Mouse (Mus musculus): Measurements from ENCODE around the gene Tbc1d2. TPM values are rescaled to one million over a fixed set of nuclear protein-coding genes. Genes with fewer than 3 reads are reported as not detected.

Gene Tbc1d2
- polyA plus RNA-seq (2015; fragmentation: Nextera tagmentation; extraction: Ambion mirVana), result 2.9 and 3.1 TPM in 2 replicates

DNA sequence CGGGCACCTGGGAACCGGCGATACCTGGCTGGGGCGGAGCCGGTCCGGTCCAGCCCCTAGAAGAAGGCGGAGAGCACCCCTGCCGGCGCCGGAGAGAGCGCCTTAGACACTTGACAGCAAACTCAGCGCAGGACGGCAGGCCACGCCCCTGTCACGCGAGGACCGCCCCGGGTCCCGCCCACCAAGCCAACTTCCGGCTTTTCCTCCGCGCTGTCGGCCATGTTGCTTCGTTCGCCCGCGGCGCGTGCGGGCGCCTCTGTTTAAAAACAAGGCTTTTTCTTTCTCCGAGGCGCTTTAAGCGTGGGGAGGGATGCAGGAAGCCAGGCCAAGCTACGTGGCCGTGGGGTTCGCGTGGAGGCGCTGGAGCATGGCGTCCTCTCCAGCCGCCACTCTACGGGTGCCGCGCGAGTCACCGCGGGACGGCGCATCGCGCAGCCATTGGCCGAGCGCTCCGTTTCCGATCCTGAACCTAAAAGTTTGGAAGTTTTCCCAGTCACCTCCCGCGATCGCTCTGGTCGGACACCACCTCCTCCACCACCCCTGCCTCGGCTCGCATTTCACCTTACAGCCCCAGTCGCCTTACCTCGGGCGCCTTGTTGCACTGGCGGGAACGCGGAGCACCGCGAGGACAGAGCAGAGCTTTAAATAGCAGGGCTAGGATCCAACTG lies at the start of gene Tbc1d2:
TSS of gene Tbc1d2 (minus strand) at position 124 of the 668 bp plus-strand sequence.
- Histone ChIP-seq H3K9me3 (replicated peaks; ENCODE audit: control insufficient read depth, low read length) (no peaks in the 10 kb centered on the region), H3K27me3 (ENCODE audit: control insufficient read depth, insufficient read depth, low read length) (peaks cover 6% of the 10 kb centered on the region; the same call in 1 of the 2 replicates), H3K9ac (ENCODE audit: low read length) (peak within 1 kb of the TSS; percentile 76), H3K36me3 (ENCODE audit: control insufficient read depth, insufficient read depth, low read length) (no peaks in the 10 kb centered on the region), H3K4me1 (ENCODE audit: control insufficient read depth, insufficient read depth, low read length) (peaks cover 5% of the 10 kb centered on the region; the same call in 1 of the 2 replicates), H3K4me3 (replicated peaks; ENCODE audit: low read length) (peak within 1 kb of the TSS; percentile 58), H3K4me2 (ENCODE audit: low read depth, low read length) (peak within 1 kb of the TSS; percentile 96), H3K27ac (ENCODE audit: low read length) (peak within 1 kb of the TSS; percentile 79)
- peak; percentile 98 for ATAC-seq (ENCODE audit: insufficient read depth, low FRiP score)
- under 1% methylated on average over 69 of the region's 69 CpGs for WGBS

DNA sequence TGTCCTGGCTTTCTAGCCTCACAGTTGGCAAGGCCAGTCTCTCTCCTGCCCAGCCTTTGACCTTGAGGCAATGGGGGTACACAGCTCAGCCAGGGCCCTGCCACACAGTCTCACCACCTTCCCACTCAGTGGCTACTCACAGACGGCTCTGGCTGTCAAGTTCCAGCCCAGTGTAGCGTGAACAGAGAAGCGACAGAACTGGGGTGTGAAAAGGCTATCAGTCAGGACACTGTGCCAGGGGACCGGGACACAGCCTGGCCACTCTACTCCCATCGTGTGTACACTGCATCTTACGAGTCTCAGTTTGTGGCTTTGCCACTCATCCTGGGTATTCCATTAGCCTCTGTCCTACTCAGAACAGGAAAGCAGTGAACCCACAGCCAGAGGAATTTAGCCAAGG lies 46.5 kb upstream of the Tbc1d2 start:
- H3K36me3 ChIP-seq (ENCODE audit: control insufficient read depth, insufficient read depth, low read length), result no peaks in the 10 kb centered on the region
- no peak for ATAC-seq (ENCODE audit: insufficient read depth, low FRiP score)
- H3K9ac ChIP-seq (ENCODE audit: low read length), result no peak overlapping the region
- no peak overlapping the region for H3K4me3 ChIP-seq (replicated peaks; ENCODE audit: low read length)
- H3K4me1 ChIP-seq (ENCODE audit: control insufficient read depth, insufficient read depth, low read length), result no peaks in the 10 kb centered on the region
- no peak overlapping the region for H3K4me2 ChIP-seq (ENCODE audit: low read depth, low read length)
- no peaks in the 10 kb centered on the region for H3K9me3 ChIP-seq (replicated peaks; ENCODE audit: control insufficient read depth, low read length)
- no peaks in the 10 kb centered on the region for H3K27me3 ChIP-seq (ENCODE audit: control insufficient read depth, insufficient read depth, low read length)
- 69% methylated on average over 6 of the region's 6 CpGs for WGBS
- no peak overlapping the region for H3K27ac ChIP-seq (ENCODE audit: low read length)

DNA sequence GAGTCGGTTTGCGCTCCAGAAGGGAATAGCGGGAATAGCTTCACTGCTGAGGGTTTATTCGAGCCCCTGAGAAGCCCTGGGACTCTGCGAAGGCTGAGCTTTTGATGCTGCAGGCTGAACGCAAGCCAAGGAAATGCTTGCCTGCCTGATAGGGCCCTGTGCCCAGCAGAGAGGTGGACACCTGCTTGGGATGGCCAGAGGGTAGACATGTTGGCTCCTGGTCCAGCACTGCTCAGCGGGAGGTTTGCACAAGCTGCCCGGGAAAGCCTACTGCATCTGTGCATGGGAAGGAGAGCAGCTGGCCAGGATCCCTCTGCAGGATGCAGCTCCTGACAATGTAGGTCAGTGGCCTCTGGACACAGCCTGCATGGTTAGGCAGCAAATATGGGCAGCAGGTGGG lies 40.6 kb upstream of the Tbc1d2 start:
- no peak overlapping the region for H3K27ac ChIP-seq (ENCODE audit: low read length)
- H3K4me1 ChIP-seq (ENCODE audit: control insufficient read depth, insufficient read depth, low read length), result no peaks in the 10 kb centered on the region
- 83% methylated on average over 8 of the region's 8 CpGs for WGBS

DNA sequence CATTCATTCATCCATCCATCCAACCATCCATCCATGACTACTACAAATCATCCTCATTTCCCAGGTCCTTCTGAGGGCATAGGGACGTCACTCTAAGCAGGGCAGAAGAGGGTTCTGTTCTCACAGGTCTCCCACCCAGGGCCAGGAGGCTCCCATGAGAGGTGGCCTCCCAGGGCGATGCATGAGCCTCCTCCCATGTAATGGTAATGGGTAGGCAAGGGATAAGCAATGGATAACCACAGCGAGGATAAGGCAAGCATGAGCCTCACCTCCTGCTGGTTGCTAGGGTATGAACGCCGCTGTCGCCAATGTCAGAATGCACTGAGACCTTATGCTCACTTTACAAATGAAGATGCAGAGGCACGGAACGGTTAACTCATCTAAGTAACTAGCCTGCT lies 40.0 kb upstream of the Tbc1d2 start:
- Histone ChIP-seq H3K4me2 (ENCODE audit: low read depth, low read length) (no peak overlapping the region), H3K36me3 (ENCODE audit: control insufficient read depth, insufficient read depth, low read length) (no peaks in the 10 kb centered on the region), H3K27ac (ENCODE audit: low read length) (no peak overlapping the region), H3K4me1 (ENCODE audit: control insufficient read depth, insufficient read depth, low read length) (no peaks in the 10 kb centered on the region), H3K9me3 (replicated peaks; ENCODE audit: control insufficient read depth, low read length) (no peaks in the 10 kb centered on the region), H3K9ac (ENCODE audit: low read length) (no peak overlapping the region), H3K27me3 (ENCODE audit: control insufficient read depth, insufficient read depth, low read length) (no peaks in the 10 kb centered on the region), H3K4me3 (replicated peaks; ENCODE audit: low read length) (no peak overlapping the region)
- WGBS, result 81% methylated on average over 8 of the region's 8 CpGs
- no peak for ATAC-seq (ENCODE audit: insufficient read depth, low FRiP score)

More for the DNA sequence above, 40.6 kb upstream of the Tbc1d2 start:
- Histone ChIP-seq H3K4me3 (replicated peaks; ENCODE audit: low read length) (no peak overlapping the region), H3K4me2 (ENCODE audit: low read depth, low read length) (no peak overlapping the region), H3K36me3 (ENCODE audit: control insufficient read depth, insufficient read depth, low read length) (no peaks in the 10 kb centered on the region), H3K27me3 (ENCODE audit: control insufficient read depth, insufficient read depth, low read length) (no peaks in the 10 kb centered on the region), H3K9ac (ENCODE audit: low read length) (no peak overlapping the region), H3K9me3 (replicated peaks; ENCODE audit: control insufficient read depth, low read length) (no peaks in the 10 kb centered on the region)
- ATAC-seq (ENCODE audit: insufficient read depth, low FRiP score), result no peak

DNA sequence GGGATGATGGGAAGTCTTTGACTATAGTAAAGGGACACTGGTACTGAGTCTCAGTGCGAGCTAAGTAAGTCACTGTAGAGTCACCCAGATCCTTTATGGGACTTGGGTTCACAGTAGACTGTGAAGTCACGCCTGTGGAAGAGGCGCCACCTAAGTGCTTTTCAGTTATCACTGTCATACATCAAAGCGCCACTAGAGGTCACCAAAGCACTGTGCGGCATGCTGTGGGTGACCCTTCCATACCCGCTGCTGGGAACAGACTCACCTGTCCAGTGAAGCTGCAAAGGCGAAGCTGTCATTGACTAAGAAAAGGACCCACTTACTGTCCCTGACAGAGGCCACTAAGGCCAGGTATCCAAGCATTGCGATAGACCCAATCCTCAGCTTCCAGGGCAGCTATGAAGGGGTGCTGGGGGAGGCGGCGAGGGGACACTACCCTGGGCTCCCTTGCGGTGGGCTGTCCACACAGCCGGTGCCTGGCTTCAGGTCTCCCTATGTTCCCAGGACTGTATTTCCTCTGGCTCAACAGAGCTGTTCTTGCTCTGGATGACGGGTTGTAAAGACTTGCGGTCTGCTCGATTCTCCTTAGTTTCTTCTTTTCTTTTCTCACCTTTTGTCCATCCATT lies 39.5 kb upstream of the Tbc1d2 start:
- ATAC-seq (ENCODE audit: insufficient read depth, low FRiP score), result peak; percentile 75; the same call in 1 of the 2 replicates
- Histone ChIP-seq H3K36me3 (ENCODE audit: control insufficient read depth, insufficient read depth, low read length) (no peaks in the 10 kb centered on the region), H3K27me3 (ENCODE audit: control insufficient read depth, insufficient read depth, low read length) (no peaks in the 10 kb centered on the region), H3K4me2 (ENCODE audit: low read depth, low read length) (no peak overlapping the region), H3K9ac (ENCODE audit: low read length) (no peak overlapping the region), H3K27ac (ENCODE audit: low read length) (no peak overlapping the region), H3K4me1 (ENCODE audit: control insufficient read depth, insufficient read depth, low read length) (no peaks in the 10 kb centered on the region), H3K9me3 (replicated peaks; ENCODE audit: control insufficient read depth, low read length) (no peaks in the 10 kb centered on the region), H3K4me3 (replicated peaks; ENCODE audit: low read length) (no peak overlapping the region)
- 44% methylated on average over 15 of the region's 15 CpGs for WGBS

DNA sequence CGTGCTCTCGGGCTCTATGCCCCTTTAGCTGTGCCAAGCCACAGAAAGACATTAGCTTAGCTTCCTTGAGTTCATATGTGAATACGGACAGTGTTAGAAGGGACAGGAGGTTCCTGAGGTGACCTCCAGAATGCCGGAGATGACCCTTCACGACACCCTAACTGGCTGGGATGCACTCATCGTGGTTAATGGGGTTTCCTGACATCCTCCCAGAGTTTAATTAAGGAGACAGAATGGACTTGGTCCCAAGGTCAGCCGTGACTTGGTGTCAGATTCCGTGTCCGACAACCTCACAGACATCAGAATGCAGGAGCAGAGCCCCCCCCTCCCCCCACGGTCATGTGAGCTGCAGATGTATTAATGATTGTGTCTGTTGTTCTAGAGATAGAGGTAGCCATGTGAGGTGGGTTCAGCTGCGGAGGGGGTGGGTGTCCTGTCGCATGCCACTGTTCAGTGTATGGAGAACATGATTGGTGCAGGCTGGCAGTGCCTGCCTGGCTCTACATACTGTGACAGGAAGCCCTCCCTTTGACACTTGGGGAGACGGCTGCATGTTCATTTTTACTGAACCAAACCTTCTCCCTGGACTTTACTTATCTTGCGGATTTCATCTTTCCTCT lies 38.3 kb upstream of the Tbc1d2 start:
- Histone ChIP-seq H3K4me3 (replicated peaks; ENCODE audit: low read length) (no peak overlapping the region), H3K4me2 (ENCODE audit: low read depth, low read length) (no peak overlapping the region), H3K9ac (ENCODE audit: low read length) (no peak overlapping the region), H3K27me3 (ENCODE audit: control insufficient read depth, insufficient read depth, low read length) (no peaks in the 10 kb centered on the region), H3K9me3 (replicated peaks; ENCODE audit: control insufficient read depth, low read length) (no peaks in the 10 kb centered on the region), H3K27ac (ENCODE audit: low read length) (no peak overlapping the region), H3K4me1 (ENCODE audit: control insufficient read depth, insufficient read depth, low read length) (no peaks in the 10 kb centered on the region), H3K36me3 (ENCODE audit: control insufficient read depth, insufficient read depth, low read length) (no peaks in the 10 kb centered on the region)
- WGBS, result 68% methylated on average over 14 of the region's 14 CpGs
- no peak for ATAC-seq (ENCODE audit: insufficient read depth, low FRiP score)

DNA sequence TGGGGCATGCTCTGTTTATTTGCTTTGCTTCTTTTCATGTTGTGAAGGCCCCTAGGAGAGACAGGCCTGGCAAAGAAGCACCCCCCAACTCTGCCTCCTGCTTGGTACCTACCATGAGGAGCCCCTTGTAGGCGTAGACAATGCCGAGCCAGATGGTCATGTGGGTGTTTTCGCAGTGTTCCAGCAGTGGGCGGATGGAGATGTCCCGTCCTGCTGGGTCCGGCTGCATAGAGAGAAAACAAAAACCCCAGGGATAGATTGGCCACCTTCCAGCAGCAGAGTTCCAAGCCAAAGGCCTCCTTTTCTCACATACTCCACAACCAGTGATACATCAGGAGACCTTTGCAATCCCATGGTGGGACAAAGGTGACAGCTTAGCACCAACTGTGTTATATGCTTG lies 34.2 kb upstream of the Tbc1d2 start:
- no peak overlapping the region for H3K4me3 ChIP-seq (replicated peaks; ENCODE audit: low read length)
- H3K4me1 ChIP-seq (ENCODE audit: control insufficient read depth, insufficient read depth, low read length), result no peaks in the 10 kb centered on the region
- no peak; the same call in 1 of the 2 replicates for ATAC-seq (ENCODE audit: insufficient read depth, low FRiP score)
- WGBS, result 55% methylated on average over 6 of the region's 6 CpGs
- H3K9ac ChIP-seq (ENCODE audit: low read length), result no peak overlapping the region
- H3K27me3 ChIP-seq (ENCODE audit: control insufficient read depth, insufficient read depth, low read length), result no peaks in the 10 kb centered on the region
- no peak overlapping the region for H3K4me2 ChIP-seq (ENCODE audit: low read depth, low read length)
- H3K9me3 ChIP-seq (replicated peaks; ENCODE audit: control insufficient read depth, low read length), result no peaks in the 10 kb centered on the region
- H3K27ac ChIP-seq (ENCODE audit: low read length), result no peak overlapping the region
- H3K36me3 ChIP-seq (ENCODE audit: control insufficient read depth, insufficient read depth, low read length), result no peaks in the 10 kb centered on the region

DNA sequence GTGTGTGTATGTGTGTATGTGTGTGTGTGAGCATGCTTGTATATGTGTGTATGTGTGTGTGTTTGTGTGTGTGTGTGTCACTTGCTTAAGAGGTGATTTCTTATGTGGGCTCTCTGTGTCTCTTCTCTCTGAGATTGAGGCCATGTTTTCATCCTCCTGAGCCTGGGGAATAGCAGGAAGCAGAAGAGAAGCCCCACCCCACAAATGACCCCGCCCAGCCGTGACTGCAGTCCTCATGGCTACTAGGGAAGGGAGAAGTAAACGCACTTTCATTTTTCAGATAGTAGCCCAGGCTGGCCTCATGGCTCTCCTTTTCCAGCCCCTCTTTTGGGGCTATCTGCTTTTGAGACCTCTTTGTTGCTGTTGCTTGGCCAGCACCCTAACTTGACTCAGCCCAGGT lies 26.6 kb upstream of the Tbc1d2 start:
- H3K4me3 ChIP-seq (replicated peaks; ENCODE audit: low read length), result no peak overlapping the region
- no peaks in the 10 kb centered on the region for H3K9me3 ChIP-seq (replicated peaks; ENCODE audit: control insufficient read depth, low read length)
- H3K9ac ChIP-seq (ENCODE audit: low read length), result no peak overlapping the region
- H3K4me2 ChIP-seq (ENCODE audit: low read depth, low read length), result no peak overlapping the region
- 53% methylated on average over 3 of the region's 3 CpGs for WGBS
- no peak overlapping the region for H3K27ac ChIP-seq (ENCODE audit: low read length)
- no peaks in the 10 kb centered on the region for H3K36me3 ChIP-seq (ENCODE audit: control insufficient read depth, insufficient read depth, low read length)
- no peaks in the 10 kb centered on the region for H3K4me1 ChIP-seq (ENCODE audit: control insufficient read depth, insufficient read depth, low read length)
- no peak for ATAC-seq (ENCODE audit: insufficient read depth, low FRiP score)
- no peaks in the 10 kb centered on the region for H3K27me3 ChIP-seq (ENCODE audit: control insufficient read depth, insufficient read depth, low read length)

DNA sequence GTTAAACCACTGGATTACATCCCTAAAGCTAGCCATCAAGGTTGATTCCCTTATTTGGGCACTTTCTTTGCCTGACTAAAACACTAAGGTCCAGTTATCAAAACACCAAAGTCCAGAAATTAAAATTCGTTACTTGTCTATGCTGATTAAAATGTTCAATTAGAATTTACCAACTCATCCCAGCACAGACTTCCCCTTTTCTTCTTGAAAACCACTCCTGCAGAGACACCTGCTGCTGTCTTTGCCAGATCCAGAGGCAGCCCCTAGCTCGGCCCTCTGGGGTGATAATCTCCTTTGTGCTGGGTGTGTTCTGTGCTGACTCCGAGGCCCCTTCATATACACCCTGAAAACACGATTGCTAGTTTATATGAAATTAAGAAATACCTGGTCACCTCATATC lies 26.0 kb upstream of the Tbc1d2 start:
- ATAC-seq (ENCODE audit: insufficient read depth, low FRiP score), result no peak
- Histone ChIP-seq H3K27me3 (ENCODE audit: control insufficient read depth, insufficient read depth, low read length) (no peaks in the 10 kb centered on the region), H3K4me1 (ENCODE audit: control insufficient read depth, insufficient read depth, low read length) (no peaks in the 10 kb centered on the region), H3K9ac (ENCODE audit: low read length) (no peak overlapping the region), H3K4me2 (ENCODE audit: low read depth, low read length) (no peak overlapping the region), H3K27ac (ENCODE audit: low read length) (no peak overlapping the region), H3K4me3 (replicated peaks; ENCODE audit: low read length) (no peak overlapping the region), H3K36me3 (ENCODE audit: control insufficient read depth, insufficient read depth, low read length) (no peaks in the 10 kb centered on the region), H3K9me3 (replicated peaks; ENCODE audit: control insufficient read depth, low read length) (no peaks in the 10 kb centered on the region)
- 52% methylated on average over 4 of the region's 4 CpGs for WGBS

Data from stomach, embryonic 16.5 days (tissue).